Mouse (Mus musculus) c-Kit-positive CD71-positive TER-119-negative erythroid progenitor cells, embryonic 14.5 days (primary cell): ENCODE measurements around the gene Ank.
A peak's percentile ranks its signal among the peaks of the same experiment; 100 is the strongest.
"Not testable (repeated sequence)": the region's sequence is repeated elsewhere in the genome, so short reads cannot be mapped to it uniquely, and the experiment has no call there.

Experiments used
- DNase-seq: peaks from one replicate; pipeline ENCODE4 v3.0.0-alpha.2; 2013; ENCODE audit warnings: low read depth

Ank gene

GRCm38 (mm10) chr15:27466131-27467080 lies at the start of gene Ank:
Gene Ank (plus strand): TSS chr15:27466677.
- DNase-seq, result no peak

GRCm38 (mm10) chr15:27418566-27419331 lies 47.7 kb upstream of the Ank start:
- DNase-seq, result no peak

GRCm38 (mm10) chr15:27421531-27421930 lies 44.9 kb upstream of the Ank start:
- no peak for DNase-seq

GRCm38 (mm10) chr15:27427581-27427980 lies 38.9 kb upstream of the Ank start:
- DNase-seq, result no peak

- no peak for DNase-seq
These were observed 36.2 kb upstream of the Ank start for GRCm38 (mm10) chr15:27430241-27430640.

- no peak for DNase-seq
These were observed 33.4 kb upstream of the Ank start for GRCm38 (mm10) chr15:27432851-27433615.

GRCm38 (mm10) chr15:27435409-27435808 lies 31.1 kb upstream of the Ank start:
- no peak for DNase-seq

GRCm38 (mm10) chr15:27436194-27436593 lies 30.3 kb upstream of the Ank start:
- no peak for DNase-seq

- DNase-seq, result no peak
These were observed 25.4 kb upstream of the Ank start for GRCm38 (mm10) chr15:27441053-27441452.

- DNase-seq, result no peak
These were observed 24.9 kb upstream of the Ank start for GRCm38 (mm10) chr15:27441529-27441928.

- no peak for DNase-seq
These were observed 24.5 kb upstream of the Ank start for GRCm38 (mm10) chr15:27441951-27442350.

GRCm38 (mm10) chr15:27444772-27445347 lies 21.6 kb upstream of the Ank start:
- no peak for DNase-seq

- no peak for DNase-seq
These were observed 15.8 kb upstream of the Ank start for GRCm38 (mm10) chr15:27450689-27451088.

GRCm38 (mm10) chr15:27451760-27452159 lies 14.7 kb upstream of the Ank start:
- peak; percentile 34 for DNase-seq

GRCm38 (mm10) chr15:27452496-27452895 lies 14.0 kb upstream of the Ank start:
- no peak for DNase-seq

GRCm38 (mm10) chr15:27457001-27457400 lies 9.5 kb upstream of the Ank start:
- no peak for DNase-seq

- DNase-seq, result not testable (repeated sequence)
These were observed 6.7 kb upstream of the Ank start for GRCm38 (mm10) chr15:27459781-27460180.

- no peak for DNase-seq
These were observed 4.9 kb upstream of the Ank start for GRCm38 (mm10) chr15:27461336-27462245.

- DNase-seq, result no peak
These were observed 2.6 kb upstream of the Ank start for GRCm38 (mm10) chr15:27463876-27464275.

- DNase-seq, result no peak
These were observed 979 bp upstream of the Ank start for GRCm38 (mm10) chr15:27465391-27466005.
